Mouse (Mus musculus) myocyte (in vitro differentiated cells): ENCODE data around the gene Scrt2. TPM values are rescaled to one million over a fixed set of nuclear protein-coding genes. Genes with fewer than 3 reads are reported as not detected.

ENCODE experiments used
- H3K27me3 ChIP-seq: one replicate; pipeline ENCODE4 v1.6.1; 2011; ENCODE audit not compliant: control insufficient read depth, insufficient read depth, insufficient read length
- H3K36me3 ChIP-seq: one replicate; pipeline ENCODE4 v1.6.1; 2011; ENCODE audit not compliant: control insufficient read depth, insufficient read depth
- H3K4me2 ChIP-seq: one replicate; pipeline ENCODE4 v1.6.1; 2011; ENCODE audit warnings: low read depth, control low read depth
- H3K4me3 ChIP-seq: one replicate; pipeline ENCODE4 v1.5.1; 2011; ENCODE audit warnings: mild to moderate bottlenecking, control low read depth, moderate library complexity
- H3K79me2 ChIP-seq: one replicate; pipeline ENCODE4 v1.6.1; 2011; ENCODE audit not compliant: control insufficient read depth, insufficient read depth
- H3ac ChIP-seq: one replicate; pipeline ENCODE4 v1.6.1; 2011; ENCODE audit not compliant: control insufficient read depth, insufficient read length
- CEBPB ChIP-seq: IDR thresholded peaks from 2 replicates; pipeline ENCODE4 v1.6.1; 2011; ENCODE audit warnings: mild to moderate bottlenecking, moderate library complexity; ENCODE audit not compliant: poor library complexity, insufficient read depth, severe bottlenecking
- E2F4 ChIP-seq: IDR thresholded peaks from one replicate; pipeline ENCODE4 v1.6.1; 2011; ENCODE audit warnings: mild to moderate bottlenecking, control low read depth, moderate library complexity; ENCODE audit not compliant: insufficient read depth
- MAX ChIP-seq: IDR thresholded peaks from one replicate; pipeline ENCODE4 v1.6.1; 2011; ENCODE audit warnings: low read depth, mild to moderate bottlenecking, control low read depth
- MYOD1 ChIP-seq, 3 experiments: IDR thresholded peaks; one replicate each; pipeline ENCODE4 v1.6.1; 2011; ENCODE audit warnings: control low read depth in 2 of 3, low read depth in 2 of 3, mild to moderate bottlenecking in 2 of 3, moderate library complexity in 1 of 3; ENCODE audit not compliant: insufficient read length in 2 of 3, control insufficient read depth in 1 of 3
- MYOG ChIP-seq, 3 experiments: IDR thresholded peaks; one replicate each; pipeline ENCODE4 v1.6.1; 2011; ENCODE audit warnings: control low read depth in 2 of 3, low read depth in 2 of 3, mild to moderate bottlenecking in 2 of 3; ENCODE audit not compliant: insufficient read length in 2 of 3, control insufficient read depth in 1 of 3, insufficient read depth in 1 of 3
- POLR2A ChIP-seq: IDR thresholded peaks from one replicate; pipeline ENCODE4 v1.6.1; 2011; ENCODE audit warnings: low read depth, mild to moderate bottlenecking, control low read depth, moderate library complexity; ENCODE audit not compliant: insufficient read length
- POLR2AphosphoS2 ChIP-seq: IDR thresholded peaks from one replicate; pipeline ENCODE4 v1.6.1; 2011; ENCODE audit warnings: low read depth, control low read depth; ENCODE audit not compliant: insufficient read length
- REST ChIP-seq: IDR thresholded peaks from one replicate; pipeline ENCODE4 v1.6.1; 2011; ENCODE audit warnings: mild to moderate bottlenecking, control low read depth, moderate library complexity; ENCODE audit not compliant: insufficient read depth, insufficient read length
- SRF ChIP-seq: IDR thresholded peaks from one replicate; pipeline ENCODE4 v1.6.1; 2011; ENCODE audit warnings: low read depth; ENCODE audit not compliant: control insufficient read depth, insufficient read length
- TCF12 ChIP-seq: IDR thresholded peaks from one replicate; pipeline ENCODE4 v1.6.1; 2011; ENCODE audit warnings: mild to moderate bottlenecking, control low read depth; ENCODE audit not compliant: poor library complexity, insufficient read depth, severe bottlenecking
- TCF3 ChIP-seq: IDR thresholded peaks from one replicate; pipeline ENCODE4 v1.6.1; 2011; ENCODE audit warnings: low read depth, control low read depth; ENCODE audit not compliant: insufficient read length
- USF1 ChIP-seq: IDR thresholded peaks from one replicate; pipeline ENCODE4 v1.6.1; 2011; ENCODE audit warnings: low read depth, mild to moderate bottlenecking, control low read depth, moderate library complexity
- polyA plus RNA-seq: library from polyadenylated mRNA; unstranded; fragments of >200 nt; fragmentation: generic; extraction: Trizol; gene quantifications from one replicate; pipeline ENCODE4 v1.2.1, GENCODE M21; 2012; ENCODE audit warnings: missing spikeins

The Scrt2 gene
- polyA plus RNA-seq, 1 experiment: not detected

DNA sequence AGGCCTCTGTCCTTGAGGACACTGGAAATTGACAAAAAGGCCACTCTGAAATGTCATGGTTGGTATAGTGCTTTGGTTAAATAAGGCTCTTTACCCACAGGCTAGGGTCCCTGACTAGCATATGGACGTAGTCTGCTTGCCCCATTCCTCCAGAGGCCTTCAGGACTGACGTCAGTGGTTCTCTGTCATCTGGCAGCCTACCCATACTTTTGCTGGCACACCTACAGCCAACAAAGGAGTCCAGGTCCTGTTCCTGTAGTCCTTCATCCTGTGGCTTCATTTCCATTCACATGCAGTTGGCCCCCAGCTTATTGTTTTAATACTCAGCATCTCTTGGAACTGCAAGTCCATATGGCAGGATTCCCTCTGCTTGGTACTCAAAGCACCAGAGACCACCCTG is 15.6 kb downstream of the Scrt2 start:
- Histone ChIP-seq H3K36me3 (no peaks in the 10 kb centered on the region), H3ac (no peak overlapping the region), H3K4me3 (no peak overlapping the region), H3K79me2 (no peaks in the 10 kb centered on the region), H3K27me3 (peaks cover 10% of the 10 kb centered on the region), H3K4me2 (no peak overlapping the region)
- TF ChIP-seq MYOG (IDR thresholded peaks at IDR 0.05; ENCODE audit: control insufficient read depth in 1 of 3, insufficient read depth in 1 of 3, insufficient read length in 2 of 3, low read depth in 2 of 3): no peak
- no peak for TF ChIP-seq TCF12
- no peak for TF ChIP-seq CEBPB
- no peak for TF ChIP-seq USF1
- TF ChIP-seq MAX: no peak
- TF ChIP-seq POLR2A: no peak
- no peak for TF ChIP-seq SRF
- no peak for TF ChIP-seq REST
- TF ChIP-seq TCF3: no peak
- TF ChIP-seq MYOD1 (IDR thresholded peaks at IDR 0.05; ENCODE audit: control insufficient read depth in 1 of 3, insufficient read length in 2 of 3, low read depth in 2 of 3): no peak
- no peak for TF ChIP-seq E2F4
- TF ChIP-seq POLR2AphosphoS2: no peak

DNA sequence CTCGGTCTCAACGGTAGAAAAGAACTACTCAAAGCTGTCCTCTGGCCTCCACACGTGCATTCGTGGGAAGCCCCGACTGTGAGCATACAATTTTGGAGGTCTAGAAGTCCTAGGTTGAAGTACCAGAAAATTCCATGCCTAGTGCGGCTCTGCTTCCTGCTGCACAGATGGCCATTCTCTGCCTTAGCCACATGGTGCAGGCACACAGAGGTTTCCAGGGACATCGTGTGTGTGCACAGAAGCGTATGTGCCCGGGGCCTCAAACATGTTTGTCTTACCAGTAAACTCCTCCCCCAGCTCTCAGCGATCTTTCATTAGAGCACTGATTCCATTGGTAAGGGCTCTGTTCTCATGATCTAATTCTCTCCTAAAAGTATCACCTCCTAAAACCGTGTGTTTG is 16.6 kb downstream of the Scrt2 start:
- no peak overlapping the region for H3K4me3 ChIP-seq
- H3K36me3 ChIP-seq: no peaks in the 10 kb centered on the region
- TF ChIP-seq TCF3: no peak
- no peak for TF ChIP-seq MYOD1 (IDR thresholded peaks at IDR 0.05; ENCODE audit: control insufficient read depth in 1 of 3, insufficient read length in 2 of 3, low read depth in 2 of 3)
- no peak for TF ChIP-seq POLR2A
- no peak for TF ChIP-seq USF1
- no peak for TF ChIP-seq REST
- H3K27me3 ChIP-seq: peaks cover 10% of the 10 kb centered on the region
- no peaks in the 10 kb centered on the region for H3K79me2 ChIP-seq
- H3K4me2 ChIP-seq: no peak overlapping the region
- no peak overlapping the region for H3ac ChIP-seq

DNA sequence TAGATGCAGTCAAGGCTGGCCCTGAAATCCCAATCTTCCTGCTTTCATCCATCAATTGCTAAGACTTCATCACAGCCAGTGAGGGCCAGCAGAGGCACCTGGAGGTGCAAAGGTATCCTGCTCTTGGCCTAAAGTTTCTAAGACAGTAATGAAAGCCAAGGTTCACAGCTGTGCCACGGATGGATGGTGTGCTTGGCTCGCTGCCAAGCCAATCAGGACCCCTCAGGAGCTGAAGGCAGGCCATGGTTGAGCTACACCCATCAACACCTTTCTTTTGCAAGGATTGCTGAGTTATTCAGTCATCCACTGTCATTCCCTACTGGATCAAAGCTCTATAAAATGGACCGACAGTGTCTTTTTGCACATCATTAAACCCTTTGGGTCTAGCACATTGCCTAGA is 18.2 kb downstream of the Scrt2 start:
- no peak overlapping the region for H3K4me3 ChIP-seq
- no peak overlapping the region for H3ac ChIP-seq
- H3K27me3 ChIP-seq: peaks cover 10% of the 10 kb centered on the region
- H3K36me3 ChIP-seq: no peaks in the 10 kb centered on the region
- H3K4me2 ChIP-seq: no peak overlapping the region
- TF ChIP-seq MAX: no peak
- no peak for TF ChIP-seq REST
- TF ChIP-seq POLR2AphosphoS2: no peak
- no peak for TF ChIP-seq POLR2A
- TF ChIP-seq TCF12: no peak
- no peak for TF ChIP-seq SRF
- TF ChIP-seq MYOD1 (IDR thresholded peaks at IDR 0.05; ENCODE audit: control insufficient read depth in 1 of 3, insufficient read length in 2 of 3, low read depth in 2 of 3): no peak
- no peak for TF ChIP-seq MYOG (IDR thresholded peaks at IDR 0.05; ENCODE audit: control insufficient read depth in 1 of 3, insufficient read depth in 1 of 3, insufficient read length in 2 of 3, low read depth in 2 of 3)
- no peak for TF ChIP-seq TCF3
- TF ChIP-seq USF1: no peak
- no peaks in the 10 kb centered on the region for H3K79me2 ChIP-seq

DNA sequence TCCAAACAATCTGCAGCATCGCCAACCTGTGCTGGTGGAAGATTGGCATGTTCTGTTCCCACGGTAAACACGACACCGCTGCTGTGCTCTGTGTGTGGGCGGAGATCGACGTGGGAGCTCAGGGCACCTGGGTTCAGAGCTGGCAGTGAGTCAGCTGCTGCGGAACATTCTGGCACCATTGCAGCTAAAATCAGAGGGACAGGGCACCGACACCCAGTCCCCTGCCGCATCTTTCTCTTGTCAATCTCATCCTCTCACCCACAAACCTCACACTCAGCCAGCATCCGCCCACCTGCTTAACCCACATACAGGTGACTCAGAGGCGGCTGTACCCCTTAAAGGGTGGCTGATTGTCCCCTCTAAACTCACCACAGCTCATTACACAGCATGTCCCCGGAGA is 20.4 kb downstream of the Scrt2 start:
- Histone ChIP-seq H3K36me3 (no peaks in the 10 kb centered on the region), H3K27me3 (peaks cover 10% of the 10 kb centered on the region)

DNA sequence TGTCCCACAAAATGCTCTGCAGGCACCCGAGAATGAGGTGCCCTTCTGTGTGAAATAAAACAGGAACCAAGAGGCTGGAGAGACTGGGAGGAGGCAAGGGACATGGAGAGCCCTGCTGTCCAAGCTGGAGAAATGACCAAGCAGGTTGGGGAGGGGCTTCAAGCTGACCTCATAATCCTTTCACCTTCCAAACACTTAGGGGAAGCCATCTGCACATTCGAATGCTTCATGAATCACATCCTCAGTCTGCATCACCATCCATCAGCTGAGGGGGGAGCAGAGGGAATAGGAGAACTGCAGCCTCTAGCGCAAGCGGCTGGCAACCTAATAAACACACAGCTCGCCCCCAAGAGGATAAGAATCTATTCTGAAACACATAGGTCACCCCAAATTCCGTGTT is 21.0 kb downstream of the Scrt2 start:
- Histone ChIP-seq H3K4me2 (no peak overlapping the region), H3ac (no peak overlapping the region), H3K36me3 (no peaks in the 10 kb centered on the region), H3K27me3 (peaks cover 10% of the 10 kb centered on the region), H3K4me3 (no peak overlapping the region), H3K79me2 (peaks cover 8% of the 10 kb centered on the region)
- TF ChIP-seq POLR2AphosphoS2: no peak
- TF ChIP-seq SRF: no peak
- TF ChIP-seq E2F4: no peak
- TF ChIP-seq MYOG (IDR thresholded peaks at IDR 0.05; ENCODE audit: control insufficient read depth in 1 of 3, insufficient read depth in 1 of 3, insufficient read length in 2 of 3, low read depth in 2 of 3): no peak
- no peak for TF ChIP-seq TCF12
- TF ChIP-seq USF1: no peak
- TF ChIP-seq POLR2A: no peak
- TF ChIP-seq TCF3: no peak
- TF ChIP-seq MYOD1 (IDR thresholded peaks at IDR 0.05; ENCODE audit: control insufficient read depth in 1 of 3, insufficient read length in 2 of 3, low read depth in 2 of 3): no peak
- TF ChIP-seq REST: no peak
- TF ChIP-seq MAX: no peak
- TF ChIP-seq CEBPB: no peak

More for the DNA sequence above, 20.4 kb downstream of the Scrt2 start:
- Histone ChIP-seq H3K4me3 (no peak overlapping the region), H3K4me2 (no peak overlapping the region), H3ac (no peak overlapping the region), H3K79me2 (peaks cover 8% of the 10 kb centered on the region)
- TF ChIP-seq POLR2AphosphoS2: no peak
- no peak for TF ChIP-seq MYOD1 (IDR thresholded peaks at IDR 0.05; ENCODE audit: control insufficient read depth in 1 of 3, insufficient read length in 2 of 3, low read depth in 2 of 3)
- TF ChIP-seq E2F4: no peak
- no peak for TF ChIP-seq TCF3
- TF ChIP-seq REST: no peak
- no peak for TF ChIP-seq MYOG (IDR thresholded peaks at IDR 0.05; ENCODE audit: control insufficient read depth in 1 of 3, insufficient read depth in 1 of 3, insufficient read length in 2 of 3, low read depth in 2 of 3)
- TF ChIP-seq POLR2A: no peak
- no peak for TF ChIP-seq USF1
- TF ChIP-seq TCF12: no peak
- no peak for TF ChIP-seq CEBPB
- TF ChIP-seq MAX: no peak
- TF ChIP-seq SRF: no peak
